Mouse (Mus musculus): ENCODE results near the gene Wnk4.

Gene Wnk4

DNA sequence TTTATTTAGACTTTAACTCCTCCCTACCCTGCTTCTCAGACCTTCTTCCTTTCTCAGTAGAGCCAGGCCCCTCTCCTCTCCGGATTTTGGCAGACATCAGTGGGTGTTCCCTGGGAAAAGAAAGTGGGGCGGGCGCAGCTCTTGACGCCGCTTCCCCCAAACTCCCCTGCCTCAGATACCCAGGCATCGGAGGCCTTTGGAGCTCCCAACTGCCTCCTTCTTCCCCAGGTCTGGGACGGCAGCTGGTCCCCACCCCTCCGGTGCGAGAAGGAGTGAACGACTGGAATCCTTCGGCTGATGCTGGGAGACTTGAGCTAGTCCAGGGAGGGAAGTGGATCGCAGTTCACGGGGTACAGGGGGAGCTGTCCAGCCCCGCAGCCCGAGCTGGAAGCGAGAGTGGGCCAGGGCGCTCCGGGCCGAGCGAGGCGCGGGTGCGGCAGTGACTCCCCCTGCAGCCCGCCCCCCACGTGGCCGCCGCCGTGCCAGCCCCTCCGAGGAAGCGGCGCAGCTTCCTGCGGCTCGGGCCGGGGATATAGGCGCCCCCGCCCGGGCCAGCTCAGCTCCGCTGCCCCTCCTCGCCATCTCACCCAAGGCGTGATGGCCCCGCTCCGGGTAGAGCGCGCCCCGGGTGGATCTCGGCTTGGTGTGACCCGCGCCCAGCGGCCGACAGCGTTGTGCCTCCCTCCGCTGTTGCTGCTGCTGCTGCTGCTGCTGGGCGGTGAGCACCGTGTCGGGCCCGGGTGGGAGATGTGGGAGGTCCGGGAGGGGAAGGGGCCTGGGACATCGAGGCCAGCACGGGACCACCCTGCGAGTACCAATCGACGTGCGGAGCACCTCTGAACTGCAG, 14.3 kb upstream of the Wnk4 start, which contains the start of gene Ramp2:
TSS of gene Ramp2 (plus strand) at position 174 of the 847 bp plus-strand sequence.
- no peak for DNase-seq

GRCm38 (mm10) chr11:101246702-101247012, 13.7 kb upstream of the Wnk4 start:
- DNase-seq, result no peak

DNA sequence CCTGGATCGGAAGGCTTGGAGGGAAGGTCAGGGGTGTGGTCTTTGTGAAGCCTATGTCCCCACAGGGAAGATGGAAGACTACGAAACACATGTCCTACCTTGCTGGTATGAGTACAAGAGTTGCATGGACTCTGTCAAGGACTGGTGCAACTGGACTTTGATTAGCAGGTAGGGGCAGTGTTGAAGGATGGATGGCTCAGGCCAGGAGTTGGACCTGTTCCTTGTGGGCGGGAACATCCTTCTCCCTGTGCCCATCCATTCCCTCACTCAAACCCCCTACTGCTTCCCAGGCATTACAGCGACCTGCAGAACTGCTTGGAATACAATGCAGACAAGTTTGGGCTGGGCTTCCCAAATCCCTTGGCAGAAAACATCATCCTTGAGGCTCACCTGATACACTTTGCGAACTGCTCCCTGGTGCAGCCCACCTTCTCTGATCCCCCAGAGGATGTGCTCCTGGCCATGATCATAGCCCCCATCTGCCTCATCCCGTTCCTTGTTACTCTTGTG, 12.8 kb upstream of the Wnk4 start:
- no peak for DNase-seq

- DNase-seq, result peak; percentile 52
These were observed 11.9 kb upstream of the Wnk4 start for GRCm38 (mm10) chr11:101248258-101248994.

DNA sequence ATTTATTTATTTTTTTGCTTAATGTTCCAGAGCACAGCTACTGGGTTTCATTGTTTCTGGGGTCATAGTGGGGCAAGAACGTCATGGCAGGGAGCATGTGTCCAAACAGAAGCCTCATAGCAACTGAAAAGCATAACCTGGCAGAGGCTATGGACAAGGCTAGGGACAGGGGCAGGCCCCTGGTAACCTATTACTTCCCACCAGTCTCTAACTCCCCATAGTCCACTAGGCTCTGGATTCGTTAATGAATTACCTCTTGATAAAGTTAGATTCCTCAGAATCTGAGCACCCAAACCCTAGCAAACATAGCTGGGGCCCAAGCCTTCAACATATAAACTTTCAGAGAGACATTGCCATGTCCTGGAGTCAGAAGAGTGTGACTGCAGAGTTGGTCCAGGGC, 9.3 kb upstream of the Wnk4 start:
- DNase-seq, result no peak

- DNase-seq, result no peak
These were observed 7.4 kb upstream of the Wnk4 start for GRCm38 (mm10) chr11:101252941-101253340.

DNA sequence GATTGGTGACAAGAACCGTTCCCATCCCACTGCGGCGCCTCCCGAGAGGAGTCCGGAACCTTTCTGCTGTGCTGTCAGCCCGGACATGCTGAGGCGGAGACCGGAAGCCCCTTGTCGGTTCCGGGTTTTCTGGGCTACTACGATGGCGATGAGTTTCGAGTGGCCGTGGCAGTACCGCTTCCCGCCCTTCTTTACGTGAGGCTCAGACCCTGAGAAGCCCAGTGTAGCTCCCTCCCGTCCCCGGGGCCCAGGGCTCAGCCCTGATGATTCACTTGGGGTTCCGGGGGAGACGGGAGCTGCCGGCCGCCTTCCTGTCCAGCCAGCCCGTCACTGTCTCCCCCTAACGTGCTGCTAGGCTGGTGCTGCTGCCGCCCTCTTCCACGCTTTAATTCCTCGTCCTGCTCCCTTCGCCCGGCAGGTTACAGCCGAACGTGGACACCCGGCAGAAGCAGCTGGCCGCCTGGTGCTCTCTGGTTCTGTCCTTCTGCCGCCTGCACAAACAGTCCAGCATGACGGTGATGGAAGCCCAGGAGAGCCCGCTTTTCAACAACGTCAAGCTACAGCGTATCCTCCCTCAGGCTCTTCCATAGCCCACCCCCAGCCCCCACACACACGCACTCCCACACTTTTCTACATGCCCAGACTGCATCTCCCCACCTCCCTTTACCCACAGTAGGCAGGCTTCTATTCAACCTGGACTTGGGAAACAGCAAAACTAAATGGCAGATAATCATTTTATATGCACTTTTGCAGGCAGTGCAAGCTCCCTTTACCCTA, 6.6 kb upstream of the Wnk4 start, which contains the start of gene Vps25:
TSS of gene Vps25 (plus strand) at position 95 of the 777 bp plus-strand sequence.
- DNase-seq, result peak; percentile 79

DNA sequence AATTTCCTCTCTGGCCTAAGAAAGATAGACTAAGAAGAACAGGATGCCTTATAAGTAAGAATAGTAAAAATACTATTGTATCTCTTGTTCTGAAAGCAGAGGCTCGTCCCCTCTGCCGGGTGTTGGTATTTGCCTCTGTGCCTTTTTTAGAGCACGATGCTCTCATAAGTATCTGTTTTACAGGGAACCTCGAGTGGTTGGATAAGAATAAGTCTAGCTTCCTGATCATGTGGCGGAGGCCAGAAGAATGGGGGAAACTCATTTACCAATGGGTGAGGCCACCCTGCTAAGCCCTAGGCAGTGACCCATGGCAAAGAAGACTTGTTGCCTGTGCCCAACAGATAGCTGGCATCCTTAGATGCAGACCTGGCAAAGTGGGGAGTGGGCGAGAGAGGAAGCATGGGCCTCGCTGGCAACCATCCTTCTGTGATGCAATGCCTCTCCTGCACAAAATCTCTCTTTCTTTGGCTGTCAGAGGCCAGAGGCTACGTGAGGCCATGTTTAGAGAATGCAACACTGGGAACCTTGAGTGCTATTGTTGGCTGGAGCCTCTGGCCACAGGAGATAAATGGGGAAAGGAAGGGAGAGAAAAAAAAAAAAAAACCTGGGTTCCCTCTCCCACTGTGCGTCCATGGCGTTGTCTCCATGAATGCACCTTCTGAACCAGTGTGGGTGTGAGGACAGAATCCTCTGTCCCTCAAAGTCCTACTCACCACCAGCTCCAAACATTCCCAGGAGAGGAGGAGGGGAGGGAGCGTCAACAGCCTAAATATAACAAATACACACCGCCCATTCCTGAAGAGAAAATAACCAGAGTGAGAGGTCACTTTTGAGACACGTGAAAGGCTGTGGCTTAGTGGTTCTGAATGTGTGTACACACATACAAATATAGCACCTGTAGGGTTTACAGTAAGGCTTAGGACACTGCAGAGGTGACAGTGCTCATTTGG, 4.3 kb upstream of the Wnk4 start:
- peak; percentile 12 for DNase-seq

DNA sequence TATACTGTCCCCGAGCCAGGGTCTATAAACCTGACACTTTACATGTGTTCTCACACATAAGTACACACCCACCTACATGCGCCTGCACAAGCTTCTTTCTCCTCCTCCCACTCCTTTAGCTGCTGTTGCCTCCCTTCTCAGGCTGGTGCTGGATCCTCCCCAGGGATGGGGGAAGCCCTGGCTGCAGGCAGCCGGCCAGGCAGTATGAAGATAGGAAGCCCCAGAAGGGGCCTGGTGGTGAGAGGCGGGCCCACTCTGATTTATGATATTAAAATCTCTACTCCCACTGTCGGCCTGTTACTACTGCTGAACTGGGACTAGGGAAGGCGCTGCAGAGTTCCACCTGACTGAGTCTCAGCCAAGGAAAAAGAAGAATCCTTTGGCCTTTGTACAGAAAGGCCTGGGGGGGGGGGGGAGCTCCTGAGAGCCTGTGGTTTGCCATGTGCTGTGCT, 1.1 kb upstream of the Wnk4 start:
- DNase-seq, result no peak

DNA sequence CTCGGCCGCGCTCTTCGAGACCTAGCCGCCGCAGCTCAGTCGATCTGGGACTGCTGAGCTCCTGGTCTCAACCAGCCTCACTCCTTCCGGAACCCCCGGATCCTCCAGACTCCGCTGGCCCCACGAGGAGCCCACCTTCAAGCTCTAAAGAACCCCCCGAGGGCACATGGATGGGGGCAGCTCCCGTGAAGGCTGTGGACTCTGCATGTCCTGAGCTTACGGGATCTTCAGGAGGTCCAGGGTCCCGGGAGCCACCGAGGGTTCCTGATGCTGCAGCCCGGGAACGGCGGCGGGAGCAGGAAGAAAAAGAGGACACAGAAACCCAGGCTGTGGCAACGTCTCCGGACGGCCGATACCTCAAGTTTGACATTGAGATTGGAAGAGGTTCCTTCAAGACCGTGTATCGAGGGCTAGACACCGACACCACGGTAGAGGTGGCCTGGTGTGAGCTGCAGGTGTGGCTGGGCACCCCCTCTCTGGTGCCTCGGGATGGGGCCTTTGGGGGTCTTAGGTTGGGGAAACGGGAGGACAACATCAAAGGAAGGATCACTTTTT, 536 bp downstream of the Wnk4 start:
- no peak for DNase-seq

GRCm38 (mm10) chr11:101262272-101262967, 2.1 kb downstream of the Wnk4 start:
- DNase-seq, result no peak

DNA sequence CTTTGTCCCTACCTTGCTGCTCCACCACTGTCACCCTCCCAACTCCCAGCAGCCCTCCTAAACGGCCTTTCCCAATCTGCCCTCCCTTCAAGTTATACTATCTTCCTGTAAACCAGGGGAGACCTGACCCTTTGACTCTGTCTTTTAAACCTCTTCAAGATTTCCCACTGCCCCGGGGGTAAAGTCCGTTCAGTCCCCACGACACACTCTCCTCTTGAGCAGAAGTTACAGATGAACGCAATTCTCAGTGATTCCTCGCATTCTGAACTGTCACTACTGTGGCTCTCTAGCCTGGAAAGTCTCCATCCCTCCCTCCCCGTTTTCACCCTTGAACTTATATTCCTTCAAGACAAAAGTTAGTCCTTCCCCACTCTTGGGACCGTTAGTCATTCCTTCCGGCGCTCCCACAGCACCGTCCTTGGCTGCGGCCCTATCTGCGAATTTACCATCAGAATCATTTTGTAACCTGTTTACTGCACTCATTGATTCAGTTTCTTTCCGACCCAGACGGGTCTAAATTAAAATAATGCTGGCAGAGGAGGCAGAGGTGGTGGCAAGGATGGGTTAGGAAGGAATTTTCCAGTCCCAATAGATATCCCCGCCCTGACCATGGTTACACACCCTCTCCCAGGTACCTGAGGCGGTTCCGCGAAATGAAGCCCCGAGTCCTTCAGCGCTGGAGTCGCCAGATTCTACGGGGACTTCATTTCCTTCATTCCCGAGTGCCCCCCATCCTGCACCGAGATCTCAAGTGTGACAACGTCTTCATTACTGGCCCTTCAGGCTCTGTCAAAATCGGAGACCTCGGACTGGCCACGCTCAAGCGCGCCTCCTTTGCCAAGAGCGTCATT, 3.0 kb downstream of the Wnk4 start:
- no peak for DNase-seq

GRCm38 (mm10) chr11:101263989-101264280, 3.6 kb downstream of the Wnk4 start:
- DNase-seq, result no peak

GRCm38 (mm10) chr11:101264954-101265471, 4.6 kb downstream of the Wnk4 start:
- no peak for DNase-seq

- DNase-seq, result no peak
These were observed 5.5 kb downstream of the Wnk4 start for GRCm38 (mm10) chr11:101265906-101266305.

GRCm38 (mm10) chr11:101269577-101270116, 9.3 kb downstream of the Wnk4 start:
- no peak for DNase-seq

GRCm38 (mm10) chr11:101272446-101272845, 12.1 kb downstream of the Wnk4 start:
- no peak for DNase-seq

- no peak for DNase-seq
These were observed 14.9 kb downstream of the Wnk4 start for GRCm38 (mm10) chr11:101275309-101275708.

GRCm38 (mm10) chr11:101276319-101277070, 16.1 kb downstream of the Wnk4 start:
- DNase-seq, result no peak
